Mouse (Mus musculus) gastrocnemius, adult 18-20 months (tissue): ENCODE data around the gene Magea6. TPM values are rescaled to one million over a fixed set of nuclear protein-coding genes. Genes with fewer than 3 reads are reported as not detected.
"Not testable (repeated sequence)": the region's sequence is repeated elsewhere in the genome, so short reads cannot be mapped to it uniquely, and the experiment has no call there.

ENCODE experiments used
- DNase-seq: peaks from one replicate; pipeline ENCODE4 v3.0.0; 2021; ENCODE audit warnings: low spot score
- long read RNA-seq, 2 experiments: library from polyadenylated mRNA; stranded (forward); transcript quantifications; one replicate each; pipeline ENCODE4 v2.0.0; 2021
- total RNA-seq, 2 experiments: library from RNA; stranded (reverse); gene quantifications; 2 replicates each; pipeline ENCODE4 v1.2.3; 2021

The Magea6 gene
- total RNA-seq = not detected
- long read RNA-seq, experiment 1 = 0 reads
- long read RNA-seq, experiment 2 = 0 reads

DNA sequence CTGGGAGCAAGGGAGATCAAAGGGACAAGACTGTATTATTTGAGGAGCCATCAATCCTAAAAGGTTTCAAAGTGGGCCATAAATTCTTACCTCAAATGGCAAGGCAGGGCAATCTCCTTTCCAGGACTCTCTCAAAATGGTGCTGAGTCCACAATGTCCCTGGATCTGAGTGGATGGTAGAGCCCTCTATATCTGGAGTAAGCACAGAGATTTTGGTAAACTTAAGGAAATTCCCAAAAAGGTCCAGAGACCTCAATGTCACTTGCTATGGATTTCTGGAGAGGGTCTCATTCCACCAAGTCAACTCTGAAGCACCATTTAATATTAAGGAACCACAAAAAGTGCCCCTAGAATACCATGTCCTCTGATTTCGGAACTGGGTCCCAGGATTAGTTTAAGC is at the start of gene Magea6:
Gene Magea6 (minus strand): TSS at position 101 of the 400 bp plus-strand sequence.
- DNase-seq = not testable (repeated sequence)

DNA sequence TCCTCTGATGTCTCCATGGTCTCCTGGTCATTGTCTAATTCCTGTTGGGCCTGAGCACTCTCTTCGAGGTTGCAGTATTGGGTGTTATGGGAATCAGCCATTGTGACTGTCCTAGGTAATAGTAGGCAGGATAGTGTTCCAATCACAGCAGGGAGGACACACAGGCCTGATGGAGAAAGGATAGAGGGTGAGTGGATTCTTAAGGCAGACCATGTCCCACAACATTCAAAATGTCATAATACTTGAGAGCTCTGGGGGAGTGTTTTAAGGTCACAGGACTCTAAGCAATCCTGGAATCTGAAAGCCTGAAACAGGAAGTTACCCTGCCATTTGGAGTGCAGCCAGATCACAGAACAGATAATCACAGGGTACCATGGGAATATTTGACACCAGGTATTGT is 13.6 kb upstream of the Magea6 start, which contains the start of gene Magea3:
Gene Magea3 (minus strand): TSS at position 101 of the 400 bp plus-strand sequence.
- not testable (repeated sequence) for DNase-seq

DNA sequence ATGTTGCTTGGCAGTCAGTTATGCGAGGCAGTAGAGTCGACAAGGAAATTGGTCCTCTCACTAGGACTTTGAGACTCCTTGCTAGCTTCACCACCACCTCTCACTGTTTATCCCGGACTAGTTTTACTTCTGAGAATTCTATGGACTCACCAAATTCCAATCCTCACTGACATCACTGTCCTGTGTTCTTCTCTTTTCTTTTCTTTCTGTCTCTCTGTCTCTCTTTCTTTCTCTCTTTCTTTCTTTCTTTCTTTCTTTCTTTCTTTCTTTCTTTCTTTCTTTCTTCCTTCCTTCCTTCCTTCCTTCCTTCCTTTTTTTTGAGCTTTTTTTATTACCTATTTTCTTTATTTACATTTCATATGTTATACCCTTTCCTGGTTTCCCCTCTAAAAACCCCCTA is 45.6 kb downstream of the Magea6 start, which contains the start of gene Cldn34b1:
Gene Cldn34b1 (minus strand): TSS at position 101 of the 400 bp plus-strand sequence.
- DNase-seq = not testable (repeated sequence)

Other genes starting within 250 kb of the Magea6 start
- gene Cldn34b1, start 45.7 kb downstream of the Magea6 start, total RNA-seq = not detected
- gene Magea3, start 13.5 kb upstream of the Magea6 start, total RNA-seq = not detected
- not detected for gene Magea8, start 59.9 kb upstream of the Magea6 start, total RNA-seq
- not detected for gene Magea5, start 127.2 kb upstream of the Magea6 start, total RNA-seq
- not detected for gene Magea1, start 153.8 kb upstream of the Magea6 start, total RNA-seq
- not detected for gene Magea2, start 157.7 kb upstream of the Magea6 start, total RNA-seq
- not detected for gene Cldn34b2, start 192.4 kb upstream of the Magea6 start, total RNA-seq